Mouse (Mus musculus) kidney, postnatal 0 days (tissue): ENCODE data around the gene Zfp160. TPM values are rescaled to one million over a fixed set of nuclear protein-coding genes. Genes with fewer than 3 reads are reported as not detected.
A peak's percentile ranks its signal among the peaks of the same experiment; 100 is the strongest.

ENCODE experiments used
- ATAC-seq: fragments of 200-750 bp; cut with Nextera tagmentation; replicated peaks from 2 replicates; pipeline ENCODE4 v1.8.0; 2017; ENCODE audit warnings: low read depth, moderate number of reproducible peaks, moderate TSS enrichment, moderate library complexity; ENCODE audit not compliant: low FRiP score
- DNase-seq: peaks from one replicate; pipeline ENCODE4 v3.0.0-alpha.2; 2016; ENCODE audit warnings: low spot score
- H3K27ac ChIP-seq: fragments of 300-500 bp; sonication (generic); 2 replicates; pipeline ENCODE4 v1.5.1; 2014; ENCODE audit warnings: mild to moderate bottlenecking
- H3K27me3 ChIP-seq: fragments of 300-500 bp; sonication (generic); 2 replicates; pipeline ENCODE4 v1.6.1; 2014; ENCODE audit warnings: low read length, mixed read lengths; ENCODE audit not compliant: insufficient read depth
- H3K36me3 ChIP-seq: fragments of 300-500 bp; sonication (generic); 2 replicates; pipeline ENCODE4 v1.6.1; 2014; ENCODE audit warnings: low read length, mixed read lengths; ENCODE audit not compliant: insufficient read depth
- H3K4me1 ChIP-seq: fragments of 300-500 bp; sonication (generic); replicated peaks from 2 replicates; pipeline ENCODE4 v1.6.1; 2014; ENCODE audit warnings: antibody characterized with exemption, low read length, mixed read lengths; ENCODE audit not compliant: insufficient read depth
- H3K4me2 ChIP-seq: fragments of 300-500 bp; sonication (generic); 2 replicates; pipeline ENCODE4 v1.6.1; 2014; ENCODE audit warnings: mild to moderate bottlenecking, low read length, moderate library complexity, mixed read lengths
- H3K4me3 ChIP-seq: fragments of 300-500 bp; sonication (generic); replicated peaks from 2 replicates; pipeline ENCODE4 v1.5.1; 2014; ENCODE audit warnings: low read depth, low read length
- H3K9ac ChIP-seq: fragments of 300-500 bp; sonication (generic); 2 replicates; pipeline ENCODE4 v1.6.1; 2014; ENCODE audit warnings: low read depth, low read length
- H3K9me3 ChIP-seq: fragments of 300-500 bp; sonication (generic); replicated peaks from 2 replicates; pipeline ENCODE4 v1.6.1; 2016; ENCODE audit warnings: low read length, inconsistent platforms, mixed read lengths
- CTCF ChIP-seq: IDR thresholded peaks from 2 replicates; pipeline ENCODE4 v1.5.1; 2016; ENCODE audit warnings: antibody characterized with exemption, low read depth, mild to moderate bottlenecking, moderate library complexity
- WGBS: fragments of 180-500 bp; shearing (Covaris S2); extraction: QIAGEN DNeasy Blood & Tissue Kit; methylation state at CpG from one replicate; pipeline ENCODE4 v1.1.7; 2014; 5-methylcytosine and 5-hydroxymethylcytosine counted together
- polyA plus RNA-seq: library from polyadenylated mRNA; unstranded; fragments of >200 nt; fragmentation: Nextera tagmentation; extraction: Ambion mirVana; gene quantifications from 2 replicates; pipeline ENCODE4 v1.2.1, GENCODE M21; 2015

The Zfp160 gene
- polyA plus RNA-seq: 10.9 and 12.9 TPM in 2 replicates

DNA sequence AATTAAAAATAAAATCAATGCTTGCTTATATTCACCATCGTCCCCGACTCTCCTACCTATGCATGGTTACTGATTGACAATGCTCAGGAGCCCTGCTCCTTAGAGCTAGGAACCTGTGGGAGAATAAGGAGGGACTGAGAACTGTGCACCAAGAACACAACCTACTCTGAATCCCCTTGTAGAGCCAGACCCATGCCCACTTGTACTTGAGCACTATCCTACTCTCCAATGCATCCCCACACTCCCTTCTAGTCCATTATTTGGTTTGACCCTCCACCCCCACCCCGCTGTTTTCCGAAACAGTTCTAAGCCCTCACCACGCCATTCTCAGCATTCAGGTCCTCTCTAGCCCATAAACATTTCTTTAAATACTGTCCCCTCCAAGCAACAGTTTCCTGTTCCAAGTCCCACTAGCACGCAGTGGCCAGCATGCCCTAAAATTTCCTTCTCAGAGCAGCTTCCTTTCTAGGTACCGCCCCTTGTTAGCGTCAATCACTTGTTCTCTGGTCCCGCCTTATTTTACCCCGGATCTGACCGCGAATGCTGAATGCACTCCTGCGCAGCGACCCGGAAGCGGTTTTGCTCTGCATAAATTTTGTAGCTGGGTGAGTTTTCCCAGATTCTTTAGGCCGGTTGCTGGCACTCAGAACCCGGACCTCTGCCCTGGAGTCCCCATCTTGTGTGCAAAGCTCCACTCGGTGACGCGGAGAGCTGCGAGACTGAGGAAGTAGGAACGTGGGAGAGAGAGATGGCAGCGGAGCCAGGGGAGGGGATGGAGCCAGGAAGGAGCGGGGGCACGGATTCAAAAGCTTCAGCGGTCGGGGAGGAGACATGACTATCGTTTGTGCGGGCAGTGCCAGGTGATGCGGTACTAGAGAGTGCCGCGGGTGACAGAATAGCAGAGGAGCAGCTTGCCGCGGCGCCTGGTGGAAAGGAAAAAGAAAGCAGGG lies at the start of gene Zfp160:
Gene Zfp160 (plus strand): TSS at position 522 of the 950 bp plus-strand sequence.
- H3K27me3 ChIP-seq: no peaks in the 10 kb centered on the region
- H3K9me3 ChIP-seq: no peaks in the 10 kb centered on the region
- peak within 1 kb of the TSS; percentile 87 for H3K9ac ChIP-seq
- peak within 1 kb of the TSS; percentile 93 for H3K27ac ChIP-seq
- 0 out of 2 replicates have a peak, but pooled peaks cover 4% of the 10 kb centered on the region for H3K4me1 ChIP-seq
- peak within 1 kb of the TSS; percentile 65 for H3K4me3 ChIP-seq
- H3K36me3 ChIP-seq: 0 out of 2 replicates have a peak, but pooled peaks cover 4% of the 10 kb centered on the region
- peak within 1 kb of the TSS; percentile 70 for H3K4me2 ChIP-seq
- peak; percentile 98 for DNase-seq
- ATAC-seq: peak; percentile 98
- no peak for TF ChIP-seq CTCF
- WGBS: 5% methylated on average over 36 of the region's 36 CpGs

- Histone ChIP-seq H3K36me3 (peaks cover 95% of the 10 kb centered on the region), H3K4me1 (no peaks in the 10 kb centered on the region), H3K4me2 (no peak overlapping the region), H3K4me3 (no peak overlapping the region), H3K9ac (no peak overlapping the region), H3K27ac (no peak overlapping the region), H3K9me3 (no peaks in the 10 kb centered on the region), H3K27me3 (no peaks in the 10 kb centered on the region)
- DNase-seq: no peak
- WGBS: 97% methylated on average over 5 of the region's 5 CpGs
- no peak for ATAC-seq
- no peak for TF ChIP-seq CTCF
Observed at GRCm38 (mm10) chr17:20960386-20960785, 48.3 kb upstream of the Zfp160 start.

- 62% methylated on average over 4 of the region's 4 CpGs for WGBS
- ATAC-seq: peak; percentile 29; the same call in 1 of the 2 replicates
- Histone ChIP-seq H3K9me3 (no peaks in the 10 kb centered on the region), H3K9ac (no peak overlapping the region), H3K27me3 (no peaks in the 10 kb centered on the region), H3K36me3 (peaks cover 69% of the 10 kb centered on the region), H3K4me2 (no peak overlapping the region), H3K4me3 (no peak overlapping the region), H3K4me1 (no peaks in the 10 kb centered on the region), H3K27ac (no peak overlapping the region)
- TF ChIP-seq CTCF: no peak
- DNase-seq: no peak
Observed at GRCm38 (mm10) chr17:20965421-20965820, 43.3 kb upstream of the Zfp160 start.

GRCm38 (mm10) chr17:20966681-20967080 lies 42.0 kb upstream of the Zfp160 start:
- TF ChIP-seq CTCF: no peak
- no peak for DNase-seq
- no peak overlapping the region for H3K4me3 ChIP-seq
- no peak overlapping the region for H3K27ac ChIP-seq
- no peaks in the 10 kb centered on the region for H3K9me3 ChIP-seq
- no peak for ATAC-seq
- no peak overlapping the region for H3K9ac ChIP-seq
- peaks cover 57% of the 10 kb centered on the region for H3K36me3 ChIP-seq
- no peaks in the 10 kb centered on the region for H3K4me1 ChIP-seq
- H3K27me3 ChIP-seq: no peaks in the 10 kb centered on the region
- H3K4me2 ChIP-seq: no peak overlapping the region

DNA sequence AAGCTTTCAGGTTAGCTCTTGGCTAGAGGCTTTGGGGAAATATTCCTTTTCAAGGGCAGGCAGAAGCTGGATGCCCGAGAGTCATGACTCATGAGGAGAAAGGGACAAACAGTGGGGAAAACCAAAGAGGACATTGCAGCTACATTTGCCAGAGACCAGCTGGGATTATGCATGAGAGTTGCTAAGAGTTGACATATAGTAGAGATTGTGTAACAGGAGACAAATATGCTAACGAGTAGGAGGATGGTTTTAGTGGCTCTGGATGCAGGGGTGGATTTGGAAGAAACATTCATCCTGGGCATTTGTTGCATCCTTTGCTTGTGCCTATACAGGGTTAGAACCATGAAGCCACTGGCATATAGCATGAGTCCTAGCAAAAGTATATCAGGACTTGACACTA lies 15.0 kb upstream of the Zfp160 start:
- no peaks in the 10 kb centered on the region for H3K4me1 ChIP-seq
- H3K27me3 ChIP-seq: no peaks in the 10 kb centered on the region
- H3K4me2 ChIP-seq: no peak overlapping the region
- ATAC-seq: no peak
- H3K4me3 ChIP-seq: no peak overlapping the region
- 67% methylated on average over 2 of the region's 2 CpGs for WGBS
- H3K9me3 ChIP-seq: no peaks in the 10 kb centered on the region
- no peak overlapping the region for H3K27ac ChIP-seq
- H3K9ac ChIP-seq: no peak overlapping the region
- no peak for TF ChIP-seq CTCF
- DNase-seq: no peak
- H3K36me3 ChIP-seq: no peaks in the 10 kb centered on the region

DNA sequence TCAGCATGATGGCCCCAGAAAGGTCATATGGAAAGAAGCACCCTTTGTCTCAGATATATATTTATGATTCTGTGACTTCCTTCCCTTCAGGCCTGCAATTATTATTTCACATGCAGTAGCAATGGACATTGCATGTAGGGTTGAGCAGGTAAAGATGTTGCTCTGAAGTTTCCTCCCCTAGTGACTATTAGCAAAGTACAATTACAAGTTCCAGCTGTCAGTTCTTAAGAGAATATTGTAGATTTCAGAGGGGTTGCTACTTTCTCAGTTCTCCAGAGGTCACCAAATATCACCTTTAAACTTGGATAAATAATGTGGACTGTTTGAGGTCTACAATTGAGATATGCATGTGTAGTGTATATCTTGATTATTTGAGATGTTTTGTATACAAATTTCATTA lies 12.3 kb upstream of the Zfp160 start, which contains the start of gene Vmn1r233:
Gene Vmn1r233 (minus strand): TSS at position 101 of the 400 bp plus-strand sequence.
- TF ChIP-seq CTCF: no peak
- no peak within 1 kb of the TSS for H3K9ac ChIP-seq
- no peaks in the 10 kb centered on the region for H3K27me3 ChIP-seq
- H3K27ac ChIP-seq: no peak within 1 kb of the TSS
- H3K9me3 ChIP-seq: no peaks in the 10 kb centered on the region
- H3K4me1 ChIP-seq: no peaks in the 10 kb centered on the region
- no peak for ATAC-seq
- no peak within 1 kb of the TSS for H3K4me3 ChIP-seq
- no peak within 1 kb of the TSS for H3K4me2 ChIP-seq
- no peak for DNase-seq
- H3K36me3 ChIP-seq: no peaks in the 10 kb centered on the region
